Mouse (Mus musculus) limb, embryonic 12.5 days (tissue): ENCODE data around the gene 4921536K21Rik. TPM values are rescaled to one million over a fixed set of nuclear protein-coding genes. Genes with fewer than 3 reads are reported as not detected.

Experiments used
- ATAC-seq: fragments of 200-750 bp; cut with Nextera tagmentation; 2 replicates; pipeline ENCODE4 v1.8.0; 2017; ENCODE audit warnings: low read depth, moderate TSS enrichment; ENCODE audit not compliant: insufficient number of reproducible peaks, insufficient read depth, low FRiP score, low TSS enrichment
- H3K27ac ChIP-seq: fragments of 300-500 bp; sonication (generic); 2 replicates; pipeline ENCODE4 v1.5.1; 2016; ENCODE audit warnings: mild to moderate bottlenecking, moderate library complexity
- H3K27me3 ChIP-seq: fragments of 300-500 bp; sonication (generic); 2 replicates; pipeline ENCODE4 v1.6.1; 2016; ENCODE audit warnings: mild to moderate bottlenecking, moderate library complexity
- H3K36me3 ChIP-seq: fragments of 300-500 bp; sonication (generic); 2 replicates; pipeline ENCODE4 v1.6.1; 2016; ENCODE audit warnings: mild to moderate bottlenecking, moderate library complexity
- H3K4me1 ChIP-seq: fragments of 300-500 bp; sonication (generic); replicated peaks from 2 replicates; pipeline ENCODE4 v1.6.1; 2016
- H3K4me2 ChIP-seq: fragments of 300-500 bp; sonication (generic); 2 replicates; pipeline ENCODE4 v1.6.1; 2016; ENCODE audit warnings: mild to moderate bottlenecking, moderate library complexity
- H3K4me3 ChIP-seq: fragments of 300-500 bp; sonication (generic); replicated peaks from 2 replicates; pipeline ENCODE4 v1.5.1; 2016; ENCODE audit warnings: mild to moderate bottlenecking
- H3K9ac ChIP-seq: fragments of 300-500 bp; sonication (generic); replicated peaks from 2 replicates; pipeline ENCODE4 v1.6.1; 2016; ENCODE audit warnings: mild to moderate bottlenecking, moderate library complexity
- H3K9me3 ChIP-seq: fragments of 300-500 bp; sonication (generic); 2 replicates; pipeline ENCODE4 v1.6.1; 2016; ENCODE audit warnings: mild to moderate bottlenecking, moderate library complexity
- WGBS: fragments of 180-500 bp; shearing (Covaris S2); methylation state at CpG from one replicate; pipeline ENCODE4 v1.1.7; 2016; 5-methylcytosine and 5-hydroxymethylcytosine counted together
- polyA plus RNA-seq: library from polyadenylated mRNA; unstranded; fragments of >200 nt; fragmentation: Nextera tagmentation; extraction: Ambion mirVana; gene quantifications from 2 replicates; pipeline ENCODE4 v1.2.1, GENCODE M21; 2016

4921536K21Rik gene
- polyA plus RNA-seq, 1 experiment from 2014 or later, result 0.18 TPM

- Histone ChIP-seq H3K4me1 (peaks cover 14% of the 10 kb centered on the region), H3K27me3 (peaks cover 26% of the 10 kb centered on the region), H3K4me2 (no peak overlapping the region), H3K9me3 (no peaks in the 10 kb centered on the region), H3K4me3 (no peak overlapping the region), H3K27ac (no peak overlapping the region), H3K36me3 (no peaks in the 10 kb centered on the region), H3K9ac (no peak overlapping the region)
- no peak for ATAC-seq
- WGBS, result 66% methylated on average over 5 of the region's 5 CpGs
Measured at GRCm38 (mm10) chr11:3910513-3911310, 15.8 kb upstream of the 4921536K21Rik start.

- 81% methylated on average over 4 of the region's 4 CpGs for WGBS
- Histone ChIP-seq H3K4me1 (peaks cover 14% of the 10 kb centered on the region), H3K4me2 (no peak overlapping the region), H3K4me3 (no peak overlapping the region), H3K9me3 (no peaks in the 10 kb centered on the region), H3K27me3 (peaks cover 26% of the 10 kb centered on the region), H3K27ac (no peak overlapping the region), H3K9ac (no peak overlapping the region), H3K36me3 (no peaks in the 10 kb centered on the region)
- no peak for ATAC-seq
Measured at GRCm38 (mm10) chr11:3909236-3909635, 14.3 kb upstream of the 4921536K21Rik start.

GRCm38 (mm10) chr11:3905446-3905845, 10.5 kb upstream of the 4921536K21Rik start:
- 85% methylated on average over 1 of the region's 1 CpGs for WGBS
- H3K27ac ChIP-seq, result no peak overlapping the region

GRCm38 (mm10) chr11:3904673-3905072, 9.8 kb upstream of the 4921536K21Rik start:
- no peaks in the 10 kb centered on the region for H3K4me1 ChIP-seq
- no peaks in the 10 kb centered on the region for H3K27me3 ChIP-seq
- WGBS, result 78% methylated on average over 6 of the region's 6 CpGs
- H3K36me3 ChIP-seq, result no peaks in the 10 kb centered on the region
- H3K27ac ChIP-seq, result no peak overlapping the region
- H3K9ac ChIP-seq, result no peak overlapping the region
- no peak for ATAC-seq
- H3K9me3 ChIP-seq, result no peaks in the 10 kb centered on the region
- H3K4me3 ChIP-seq, result no peak overlapping the region
- no peak overlapping the region for H3K4me2 ChIP-seq

More at GRCm38 (mm10) chr11:3905446-3905845, 10.5 kb upstream of the 4921536K21Rik start:
- H3K36me3 ChIP-seq, result no peaks in the 10 kb centered on the region
- H3K9me3 ChIP-seq, result no peaks in the 10 kb centered on the region
- H3K4me1 ChIP-seq, result no peaks in the 10 kb centered on the region
- H3K4me2 ChIP-seq, result no peak overlapping the region
- no peaks in the 10 kb centered on the region for H3K27me3 ChIP-seq
- no peak overlapping the region for H3K4me3 ChIP-seq
- no peak overlapping the region for H3K9ac ChIP-seq
- no peak for ATAC-seq

GRCm38 (mm10) chr11:3903046-3903445, 8.1 kb upstream of the 4921536K21Rik start:
- no peak overlapping the region for H3K4me3 ChIP-seq
- no peaks in the 10 kb centered on the region for H3K9me3 ChIP-seq
- ATAC-seq, result no peak
- H3K27me3 ChIP-seq, result no peaks in the 10 kb centered on the region
- H3K9ac ChIP-seq, result no peak overlapping the region
- no peak overlapping the region for H3K4me2 ChIP-seq
- H3K4me1 ChIP-seq, result no peaks in the 10 kb centered on the region
- no peak overlapping the region for H3K27ac ChIP-seq
- H3K36me3 ChIP-seq, result peaks cover 9% of the 10 kb centered on the region
- WGBS, result 84% methylated on average over 5 of the region's 5 CpGs

- Histone ChIP-seq H3K27ac (no peak overlapping the region), H3K9me3 (no peaks in the 10 kb centered on the region), H3K9ac (no peak overlapping the region), H3K36me3 (peaks cover 14% of the 10 kb centered on the region), H3K27me3 (no peaks in the 10 kb centered on the region), H3K4me2 (no peak overlapping the region), H3K4me1 (no peaks in the 10 kb centered on the region), H3K4me3 (no peak overlapping the region)
- 83% methylated on average over 3 of the region's 3 CpGs for WGBS
- no peak for ATAC-seq
Measured at GRCm38 (mm10) chr11:3902516-3902915, 7.6 kb upstream of the 4921536K21Rik start.

GRCm38 (mm10) chr11:3900296-3900695, 5.4 kb upstream of the 4921536K21Rik start:
- no peak for ATAC-seq
- no peaks in the 10 kb centered on the region for H3K9me3 ChIP-seq
- no peak overlapping the region for H3K27ac ChIP-seq
- H3K36me3 ChIP-seq, result peaks cover 21% of the 10 kb centered on the region
- WGBS, result 79% methylated on average over 6 of the region's 6 CpGs
- no peak overlapping the region for H3K4me2 ChIP-seq
- H3K4me3 ChIP-seq, result no peak overlapping the region
- H3K9ac ChIP-seq, result no peak overlapping the region
- no peaks in the 10 kb centered on the region for H3K4me1 ChIP-seq
- no peaks in the 10 kb centered on the region for H3K27me3 ChIP-seq

GRCm38 (mm10) chr11:3895933-3896332, 1.0 kb upstream of the 4921536K21Rik start:
- Histone ChIP-seq H3K36me3 (peaks cover 21% of the 10 kb centered on the region), H3K9ac (no peak overlapping the region), H3K27ac (no peak overlapping the region), H3K4me1 (no peaks in the 10 kb centered on the region; the same call in 1 of the 2 replicates), H3K4me3 (0 out of 2 replicates have a peak overlapping the region, but pooled peaks have one; percentile 54), H3K4me2 (0 out of 2 replicates have a peak overlapping the region, but pooled peaks have one; percentile 78), H3K27me3 (no peaks in the 10 kb centered on the region), H3K9me3 (no peaks in the 10 kb centered on the region)
- WGBS, result 84% methylated on average over 1 of the region's 1 CpGs
- ATAC-seq, result no peak

GRCm38 (mm10) chr11:3895458-3895857, 560 bp upstream of the 4921536K21Rik start:
- H3K9me3 ChIP-seq, result no peaks in the 10 kb centered on the region
- peak overlapping the region; percentile 78 for H3K4me2 ChIP-seq
- no peaks in the 10 kb centered on the region for H3K27me3 ChIP-seq
- peak overlapping the region; percentile 90 for H3K27ac ChIP-seq
- 2% methylated on average over 10 of the region's 10 CpGs for WGBS
- H3K4me1 ChIP-seq, result no peaks in the 10 kb centered on the region; the same call in 1 of the 2 replicates
- peak overlapping the region; percentile 53 for H3K9ac ChIP-seq
- H3K36me3 ChIP-seq, result peaks cover 21% of the 10 kb centered on the region
- peak overlapping the region; percentile 54 for H3K4me3 ChIP-seq
- no peak for ATAC-seq

GRCm38 (mm10) chr11:3893970-3894369, 928 bp downstream of the 4921536K21Rik start:
- no peaks in the 10 kb centered on the region for H3K9me3 ChIP-seq
- peak overlapping the region; percentile 78 for H3K4me2 ChIP-seq
- no peaks in the 10 kb centered on the region; the same call in 1 of the 2 replicates for H3K4me1 ChIP-seq
- 0 out of 2 replicates have a peak overlapping the region, but pooled peaks have one; percentile 54 for H3K4me3 ChIP-seq
- H3K9ac ChIP-seq, result no peak overlapping the region
- no peak for ATAC-seq
- peaks cover 20% of the 10 kb centered on the region for H3K36me3 ChIP-seq
- H3K27ac ChIP-seq, result no peak overlapping the region
- H3K27me3 ChIP-seq, result no peaks in the 10 kb centered on the region
- 83% methylated on average over 6 of the region's 6 CpGs for WGBS

GRCm38 (mm10) chr11:3887331-3887730, 7.6 kb downstream of the 4921536K21Rik start:
- 85% methylated on average over 5 of the region's 5 CpGs for WGBS
- H3K27me3 ChIP-seq, result no peaks in the 10 kb centered on the region; the same call in 1 of the 2 replicates
- no peak overlapping the region for H3K4me2 ChIP-seq
- no peaks in the 10 kb centered on the region for H3K9me3 ChIP-seq
- H3K9ac ChIP-seq, result no peak overlapping the region
- H3K27ac ChIP-seq, result no peak overlapping the region
- H3K4me3 ChIP-seq, result no peak overlapping the region
- H3K36me3 ChIP-seq, result no peaks in the 10 kb centered on the region
- no peaks in the 10 kb centered on the region for H3K4me1 ChIP-seq
- ATAC-seq, result no peak
